Mouse (Mus musculus): ENCODE results near the gene Hspbap1.

The Hspbap1 gene

DNA sequence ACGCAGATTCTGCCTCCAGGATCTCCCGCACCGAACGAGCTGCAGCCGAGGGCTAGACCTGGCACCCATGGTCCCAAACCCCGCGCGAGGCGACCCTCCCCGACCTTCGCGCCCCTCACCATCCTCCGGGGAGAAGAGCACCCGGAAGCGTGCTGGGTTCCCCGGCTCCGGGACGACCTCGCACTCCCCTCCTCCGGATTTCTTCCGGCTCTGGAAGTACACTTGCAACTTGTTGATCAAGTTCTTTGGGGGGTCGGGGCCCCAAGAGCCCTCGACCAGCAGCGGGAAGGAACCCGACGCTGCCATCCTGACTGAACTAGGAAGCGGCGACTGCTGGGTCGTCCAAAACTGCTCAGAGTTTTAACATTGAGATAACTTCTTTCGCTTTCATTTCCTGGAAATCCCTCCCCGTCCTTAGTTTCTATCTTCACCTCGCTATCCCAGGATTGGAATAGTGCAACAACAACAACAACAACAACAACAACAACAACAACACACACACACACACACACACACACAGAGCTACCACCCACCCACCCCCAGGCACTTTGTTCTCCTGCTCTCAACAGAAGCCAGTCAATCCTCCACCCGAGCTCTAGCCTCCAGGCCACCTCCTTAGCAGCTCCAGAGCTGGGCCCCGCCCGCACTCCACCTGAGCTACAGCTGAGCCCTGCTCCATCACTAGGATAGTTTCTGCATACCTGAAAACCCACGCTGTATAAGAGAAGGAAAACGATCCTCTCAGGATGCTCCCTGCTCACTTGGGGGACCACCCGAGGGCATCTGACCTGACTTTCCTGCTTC is 101.1 kb downstream of the Hspbap1 start, which contains the start of gene Parp14:
Gene Parp14, minus strand, starts transcription at position 497 of the 804 bp plus-strand sequence.
- in situ Hi-C loops (cut with MboI, MseI): loop anchor here (5.0 to 25.0 kb wide), 3 partner anchors 41 to 1666 kb away; partner anchors contain the start of genes Gtf2e1 and Rabl3

DNA sequence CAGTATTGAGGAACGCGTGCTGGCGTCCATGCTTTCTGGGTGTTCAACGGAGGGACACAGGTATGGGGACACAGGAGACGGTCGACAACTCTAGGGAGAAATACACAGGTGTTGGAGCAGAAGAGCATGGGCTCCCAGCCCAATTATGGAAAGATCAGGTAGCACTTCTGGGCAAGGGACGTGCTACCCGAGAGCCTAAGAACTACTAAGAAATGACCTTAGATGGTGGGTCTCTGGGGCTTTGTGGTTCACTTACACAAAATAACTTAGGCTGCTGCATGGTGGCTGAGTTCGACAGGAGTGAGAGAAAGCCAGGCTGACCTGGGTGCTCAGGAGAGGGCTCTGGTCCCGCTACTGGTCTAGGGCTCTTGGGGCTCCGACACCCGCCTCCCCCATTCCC is 101.7 kb downstream of the Hspbap1 start:
- in situ Hi-C loops (cut with MboI, MseI): loop anchor here (5.0 to 25.0 kb wide), 3 partner anchors 40 to 1665 kb away; partner anchors contain the start of genes Gtf2e1 and Rabl3

DNA sequence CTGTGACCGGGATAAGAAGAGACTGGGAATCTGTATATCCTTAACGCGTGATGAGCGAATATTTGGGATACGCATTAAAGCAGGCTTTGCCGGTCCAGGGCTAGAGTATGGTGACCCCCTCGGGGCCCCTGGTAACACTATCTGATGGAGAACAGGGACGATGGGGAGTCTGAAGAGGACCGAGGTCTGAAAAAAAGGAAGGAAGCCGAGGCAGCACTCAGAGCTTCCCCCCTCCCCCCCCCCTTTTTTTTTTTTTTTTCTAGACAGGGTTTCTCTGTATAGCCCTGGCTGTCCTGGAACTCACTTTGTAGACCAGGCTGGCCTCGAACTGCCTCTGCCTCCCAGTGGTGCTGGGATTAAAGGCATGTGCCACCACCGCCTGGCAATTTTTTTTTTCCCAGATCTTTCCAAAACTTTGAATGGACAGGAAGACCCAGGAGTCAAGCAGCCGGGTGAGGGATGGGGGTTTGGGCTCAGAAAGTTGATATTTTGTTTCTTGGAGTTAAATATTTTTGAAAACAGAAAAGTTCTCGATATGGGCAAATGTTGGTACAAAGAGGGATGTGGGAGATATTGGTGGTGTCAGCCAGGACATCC is 102.3 kb downstream of the Hspbap1 start:
- in situ Hi-C loops (cut with MboI, MseI): loop anchor here (5.0 to 25.0 kb wide), 3 partner anchors 40 to 1665 kb away; partner anchors contain the start of genes Gtf2e1 and Rabl3

DNA sequence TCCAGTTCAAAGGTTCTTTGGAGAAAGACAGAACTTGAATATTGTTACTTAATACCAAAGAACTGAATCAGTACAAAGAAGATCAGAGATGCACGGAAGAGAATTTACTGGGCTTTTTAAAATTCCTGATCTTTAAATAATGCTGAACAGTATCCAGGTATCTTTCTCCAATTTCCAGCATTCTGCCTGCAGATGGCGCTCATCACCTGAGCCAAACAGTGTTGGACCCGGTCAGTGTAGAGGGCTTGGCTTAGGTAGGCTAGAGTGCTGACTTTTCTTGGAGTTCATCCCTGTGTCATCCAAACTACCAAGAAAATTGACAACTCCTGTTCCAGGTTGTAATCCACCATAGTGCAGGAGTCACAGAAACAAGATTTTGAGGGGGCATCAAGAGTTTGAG is 104.2 kb downstream of the Hspbap1 start:
- in situ Hi-C loops (cut with MboI, MseI): loop anchor here (5.0 to 25.0 kb wide), 3 partner anchors 38 to 1663 kb away; partner anchors contain the start of genes Gtf2e1 and Rabl3
